Mouse (Mus musculus) mammary gland, adult 2 months (tissue): ENCODE results near the gene Zfc3h1. TPM values are rescaled to one million over a fixed set of nuclear protein-coding genes. Genes with fewer than 3 reads are reported as not detected.

ENCODE experiments used
- polyA plus RNA-seq: library from polyadenylated mRNA; depleted of rRNA; stranded (reverse); fragments of >200 nt; gene quantifications from 2 replicates; pipeline ENCODE4 v1.2.3, GENCODE M21; 2012; ENCODE audit warnings: low replicate concordance; rRNA removed

The Zfc3h1 gene
- polyA plus RNA-seq: 12.9 and 32.0 TPM in 2 replicates

DNA sequence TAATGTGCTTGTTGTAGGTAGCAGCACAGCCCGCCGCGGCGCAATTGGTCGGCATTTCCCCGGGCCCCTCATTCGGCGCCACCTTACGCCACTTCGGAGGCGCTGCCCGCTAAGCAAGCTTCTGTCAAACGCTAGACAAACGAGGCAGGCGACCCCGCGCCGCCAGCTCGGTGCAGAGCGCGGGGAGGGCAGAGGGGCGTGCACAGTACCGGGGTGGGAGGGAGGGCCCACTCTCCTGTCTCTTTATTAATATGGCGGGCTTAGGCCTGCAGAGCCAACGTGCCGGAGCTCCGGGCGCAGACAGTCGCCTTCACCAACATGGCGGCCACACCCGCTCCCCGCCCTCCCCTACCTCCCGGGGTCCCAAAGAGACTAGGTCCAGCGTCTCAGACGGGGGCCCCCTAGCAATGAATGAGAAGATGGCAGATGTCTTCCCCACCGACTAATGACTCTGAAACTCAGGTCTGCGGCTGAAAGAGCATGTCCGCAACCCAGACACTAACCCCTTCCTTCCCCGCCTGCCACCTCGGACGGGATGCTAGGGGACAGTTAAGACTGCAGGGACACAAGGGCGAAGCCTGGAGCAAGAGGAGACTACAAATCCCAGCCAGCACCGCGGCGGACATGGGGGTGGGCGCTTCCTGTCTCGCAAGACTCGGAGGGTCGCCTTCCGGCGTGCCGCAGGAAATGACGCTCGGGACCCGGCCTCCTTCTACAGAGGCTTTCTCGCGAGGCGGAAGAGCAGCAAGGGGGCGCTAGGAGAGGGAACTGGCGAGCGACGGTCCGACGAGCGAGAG, at the start of gene Zfc3h1, which contains the start of gene Thap2:
Zfc3h1 (plus strand) TSS at position 739 of the 797 bp plus-strand sequence.
Thap2 (minus strand) TSS at position 223 of the 797 bp plus-strand sequence.

DNA sequence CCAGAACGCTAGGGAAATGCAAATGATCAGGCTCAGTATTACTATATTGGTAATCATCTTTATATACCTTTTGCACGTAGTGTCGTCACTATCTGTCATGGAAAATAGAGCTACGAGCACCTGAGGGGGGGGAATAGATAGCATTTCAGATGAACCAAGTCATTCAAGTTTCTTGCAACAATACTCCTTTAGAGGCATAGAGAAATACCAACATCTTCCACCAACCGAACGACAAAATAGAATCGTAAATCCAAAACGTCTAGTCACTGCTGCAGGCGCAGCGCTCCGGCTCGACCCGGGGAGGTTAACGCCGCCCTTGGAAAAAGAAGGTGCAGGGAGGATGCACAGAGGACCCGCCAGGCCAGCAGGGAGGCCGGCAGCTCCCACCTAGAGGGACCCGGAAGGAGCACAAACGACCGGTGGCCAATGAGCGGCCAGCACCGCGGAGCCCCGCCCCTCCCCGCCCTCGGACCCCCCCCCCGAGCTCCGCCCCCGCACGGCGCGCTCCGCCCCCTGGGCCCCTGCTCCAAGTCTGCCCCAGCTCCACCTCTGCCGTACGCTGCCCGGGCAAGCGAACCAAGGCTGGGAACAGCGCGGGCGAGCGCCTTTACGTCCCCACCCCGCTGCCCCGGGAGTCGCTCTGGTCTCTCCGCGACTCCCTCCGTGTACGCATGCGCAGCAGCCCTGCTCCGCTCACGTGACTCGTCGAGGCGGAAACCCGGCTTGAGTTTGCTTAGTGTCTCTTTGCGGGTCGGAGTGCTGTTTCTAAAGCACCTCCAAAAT, 22.7 kb upstream of the Zfc3h1 start, which contains the start of gene Tmem19:
Tmem19 (minus strand) TSS at position 662 of the 783 bp plus-strand sequence.

Other genes with a start within 250 kb of the Zfc3h1 start
- not detected in 2 replicates for gene Tph2, start 199.9 kb upstream of the Zfc3h1 start, polyA plus RNA-seq
- gene Tbc1d15, start 133.5 kb upstream of the Zfc3h1 start, polyA plus RNA-seq: 3.4 and 14.4 TPM in 2 replicates
- gene Rab21, start 69.4 kb upstream of the Zfc3h1 start, polyA plus RNA-seq: 18.7 and 36.8 TPM in 2 replicates
- gene Tmem19, start 22.5 kb upstream of the Zfc3h1 start, polyA plus RNA-seq: 11.6 and 17.4 TPM in 2 replicates
- gene Thap2, start 516 bp upstream of the Zfc3h1 start, polyA plus RNA-seq: 6.0 and 7.3 TPM in 2 replicates
- not detected in 2 replicates for gene A930009A15Rik, start 185.0 kb downstream of the Zfc3h1 start, polyA plus RNA-seq
- 5.3 and 12.5 TPM in 2 replicates for gene Lgr5, start 202.8 kb downstream of the Zfc3h1 start, polyA plus RNA-seq